Mouse (Mus musculus) retina, postnatal 1 day (tissue): Measurements from ENCODE around the gene Eif2b5.

ENCODE experiments used
- DNase-seq: peaks from one replicate; pipeline ENCODE4 v3.0.0-alpha.2; 2012

The Eif2b5 gene

GRCm38 (mm10) chr16:20539649-20540048, 41.0 kb downstream of the Eif2b5 start:
- no peak for DNase-seq

GRCm38 (mm10) chr16:20540438-20540837, 41.8 kb downstream of the Eif2b5 start:
- DNase-seq = no peak

GRCm38 (mm10) chr16:20545696-20546095, 47.1 kb downstream of the Eif2b5 start:
- DNase-seq = no peak

GRCm38 (mm10) chr16:20547423-20547822, 48.8 kb downstream of the Eif2b5 start:
- DNase-seq = no peak

- peak; percentile 100 for DNase-seq
These were observed 49.7 kb downstream of the Eif2b5 start, which contains the start of gene Abcf3 for GRCm38 (mm10) chr16:20548096-20548948. Gene Abcf3, plus strand, starts transcription at chr16:20548577.

- DNase-seq = no peak
These were observed 50.5 kb downstream of the Eif2b5 start for GRCm38 (mm10) chr16:20549161-20549560.

GRCm38 (mm10) chr16:20551691-20552090, 53.1 kb downstream of the Eif2b5 start:
- DNase-seq = no peak

GRCm38 (mm10) chr16:20552594-20552993, 54.0 kb downstream of the Eif2b5 start:
- no peak for DNase-seq

- no peak for DNase-seq
These were observed 56.4 kb downstream of the Eif2b5 start for GRCm38 (mm10) chr16:20555000-20555399.

GRCm38 (mm10) chr16:20557381-20557780, 58.8 kb downstream of the Eif2b5 start:
- no peak for DNase-seq
